Mouse (Mus musculus) midbrain, embryonic 12.5 days (tissue): Measurements from ENCODE around the gene Cacna1c. TPM values are rescaled to one million over a fixed set of nuclear protein-coding genes. Genes with fewer than 3 reads are reported as not detected.

Experiments
- ATAC-seq: fragments of 200-750 bp; cut with Nextera tagmentation; 2 replicates; pipeline ENCODE4 v1.8.0; 2017; ENCODE audit warnings: low read depth, moderate TSS enrichment, moderate library complexity; ENCODE audit not compliant: low FRiP score
- H3K27ac ChIP-seq: fragments of 300-500 bp; sonication (generic); replicated peaks from 2 replicates; pipeline ENCODE4 v1.5.1; 2016; ENCODE audit warnings: mild to moderate bottlenecking
- H3K27me3 ChIP-seq: fragments of 300-500 bp; sonication (generic); 2 replicates; pipeline ENCODE4 v1.6.1; 2016; ENCODE audit warnings: mild to moderate bottlenecking
- H3K36me3 ChIP-seq: fragments of 300-500 bp; sonication (generic); 2 replicates; pipeline ENCODE4 v1.6.1; 2016
- H3K4me1 ChIP-seq: fragments of 300-500 bp; sonication (generic); 2 replicates; pipeline ENCODE4 v1.6.1; 2016
- H3K4me2 ChIP-seq: fragments of 300-500 bp; sonication (generic); replicated peaks from 2 replicates; pipeline ENCODE4 v1.6.1; 2016; ENCODE audit warnings: mild to moderate bottlenecking, moderate library complexity
- H3K4me3 ChIP-seq: fragments of 300-500 bp; sonication (generic); 2 replicates; pipeline ENCODE4 v1.5.1; 2016; ENCODE audit warnings: mild to moderate bottlenecking
- H3K9ac ChIP-seq: fragments of 300-500 bp; sonication (generic); replicated peaks from 2 replicates; pipeline ENCODE4 v1.6.1; 2016; ENCODE audit warnings: mild to moderate bottlenecking, moderate library complexity
- H3K9me3 ChIP-seq: fragments of 300-500 bp; sonication (generic); 2 replicates; pipeline ENCODE4 v1.6.1; 2016; ENCODE audit warnings: mild to moderate bottlenecking
- WGBS: fragments of 180-500 bp; shearing (Covaris S2); methylation state at CpG from one replicate; pipeline ENCODE4 v1.1.7; 2016; 5-methylcytosine and 5-hydroxymethylcytosine counted together
- polyA plus RNA-seq: library from polyadenylated mRNA; unstranded; fragments of >200 nt; fragmentation: Nextera tagmentation; extraction: Ambion mirVana; gene quantifications from 2 replicates; pipeline ENCODE4 v1.2.1, GENCODE M21; 2016

Gene Cacna1c
- polyA plus RNA-seq, 1 experiment from 2014 or later: 5.1 TPM

GRCm38 (mm10) chr6:119182211-119182610, 14.0 kb downstream of the Cacna1c start:
- Histone ChIP-seq H3K9me3 (no peaks in the 10 kb centered on the region), H3K4me2 (no peak overlapping the region), H3K9ac (no peak overlapping the region), H3K4me1 (peaks cover 14% of the 10 kb centered on the region), H3K36me3 (peaks cover 14% of the 10 kb centered on the region), H3K4me3 (no peak overlapping the region), H3K27ac (no peak overlapping the region), H3K27me3 (no peaks in the 10 kb centered on the region)
- 94% methylated on average over 9 of the region's 9 CpGs for WGBS
- ATAC-seq: no peak

GRCm38 (mm10) chr6:119180188-119180587, 16.0 kb downstream of the Cacna1c start:
- Histone ChIP-seq H3K4me2 (no peak overlapping the region), H3K9me3 (no peaks in the 10 kb centered on the region), H3K4me1 (peaks cover 30% of the 10 kb centered on the region), H3K27ac (no peak overlapping the region), H3K9ac (no peak overlapping the region), H3K4me3 (no peak overlapping the region), H3K27me3 (no peaks in the 10 kb centered on the region), H3K36me3 (peaks cover 14% of the 10 kb centered on the region)
- 89% methylated on average over 2 of the region's 2 CpGs for WGBS
- no peak for ATAC-seq

GRCm38 (mm10) chr6:119177101-119177500, 19.1 kb downstream of the Cacna1c start:
- Histone ChIP-seq H3K4me3 (no peak overlapping the region), H3K4me1 (peaks cover 24% of the 10 kb centered on the region), H3K9me3 (no peaks in the 10 kb centered on the region), H3K4me2 (peak overlapping the region; percentile 72), H3K36me3 (0 out of 2 replicates have a peak, but pooled peaks cover 4% of the 10 kb centered on the region), H3K27ac (peak overlapping the region; percentile 44), H3K27me3 (no peaks in the 10 kb centered on the region), H3K9ac (no peak overlapping the region)
- ATAC-seq: no peak
- WGBS: 54% methylated on average over 8 of the region's 8 CpGs

- H3K36me3 ChIP-seq: 0 out of 2 replicates have a peak, but pooled peaks cover 3% of the 10 kb centered on the region
- WGBS: 74% methylated on average over 7 of the region's 7 CpGs
- H3K9me3 ChIP-seq: no peaks in the 10 kb centered on the region
- H3K4me1 ChIP-seq: peaks cover 24% of the 10 kb centered on the region
- no peak overlapping the region for H3K27ac ChIP-seq
- H3K4me3 ChIP-seq: peak overlapping the region; percentile 89
- peak overlapping the region; percentile 72 for H3K4me2 ChIP-seq
- H3K9ac ChIP-seq: peak overlapping the region; percentile 85; the same call in 1 of the 2 replicates
- no peaks in the 10 kb centered on the region for H3K27me3 ChIP-seq
- no peak for ATAC-seq
Measured at GRCm38 (mm10) chr6:119176103-119176502, 20.1 kb downstream of the Cacna1c start.

- WGBS: under 1% methylated on average over 65 of the region's 65 CpGs
- peak within 1 kb of the TSS; percentile 85 for H3K9ac ChIP-seq
- peak within 1 kb of the TSS; percentile 89 for H3K4me3 ChIP-seq
- H3K27ac ChIP-seq: peak within 1 kb of the TSS; percentile 93
- H3K36me3 ChIP-seq: 0 out of 2 replicates have a peak, but pooled peaks cover 2% of the 10 kb centered on the region
- ATAC-seq: peak; percentile 91
- H3K9me3 ChIP-seq: no peaks in the 10 kb centered on the region
- peaks cover 24% of the 10 kb centered on the region for H3K4me1 ChIP-seq
- H3K4me2 ChIP-seq: peak within 1 kb of the TSS; percentile 72
- no peaks in the 10 kb centered on the region for H3K27me3 ChIP-seq
Measured at GRCm38 (mm10) chr6:119175078-119175853, 21.0 kb downstream of the Cacna1c start, which contains the start of gene Dcp1b. Gene Dcp1b (plus strand): TSS chr6:119175253.

- H3K9me3 ChIP-seq: no peaks in the 10 kb centered on the region
- no peaks in the 10 kb centered on the region for H3K36me3 ChIP-seq
- H3K9ac ChIP-seq: peak overlapping the region; percentile 29; the same call in 1 of the 2 replicates
- peak overlapping the region; percentile 72 for H3K4me2 ChIP-seq
- WGBS: 52% methylated on average over 12 of the region's 12 CpGs
- peak overlapping the region; percentile 89 for H3K4me3 ChIP-seq
- H3K4me1 ChIP-seq: peaks cover 24% of the 10 kb centered on the region
- no peak overlapping the region for H3K27ac ChIP-seq
- no peak for ATAC-seq
- H3K27me3 ChIP-seq: no peaks in the 10 kb centered on the region
Measured at GRCm38 (mm10) chr6:119174307-119175074, 21.7 kb downstream of the Cacna1c start.

- no peak overlapping the region for H3K4me2 ChIP-seq
- no peak overlapping the region for H3K4me3 ChIP-seq
- H3K9me3 ChIP-seq: no peaks in the 10 kb centered on the region
- no peaks in the 10 kb centered on the region for H3K27me3 ChIP-seq
- H3K36me3 ChIP-seq: no peaks in the 10 kb centered on the region
- H3K9ac ChIP-seq: no peak overlapping the region
- no peaks in the 10 kb centered on the region for H3K4me1 ChIP-seq
- no peak for ATAC-seq
- no peak overlapping the region for H3K27ac ChIP-seq
Measured at GRCm38 (mm10) chr6:119165677-119166076, 30.5 kb downstream of the Cacna1c start.

GRCm38 (mm10) chr6:119145109-119145508, 51.1 kb downstream of the Cacna1c start:
- no peaks in the 10 kb centered on the region for H3K27me3 ChIP-seq
- H3K36me3 ChIP-seq: no peaks in the 10 kb centered on the region
- no peaks in the 10 kb centered on the region for H3K9me3 ChIP-seq
- H3K4me3 ChIP-seq: no peak overlapping the region
- no peak overlapping the region for H3K9ac ChIP-seq
- no peak overlapping the region for H3K4me2 ChIP-seq
- H3K4me1 ChIP-seq: no peaks in the 10 kb centered on the region
- no peak overlapping the region for H3K27ac ChIP-seq
- ATAC-seq: no peak
- 65% methylated on average over 4 of the region's 4 CpGs for WGBS

GRCm38 (mm10) chr6:119139561-119139960, 56.7 kb downstream of the Cacna1c start:
- no peak overlapping the region for H3K9ac ChIP-seq
- H3K36me3 ChIP-seq: no peaks in the 10 kb centered on the region
- H3K27ac ChIP-seq: no peak overlapping the region
- WGBS: 82% methylated on average over 7 of the region's 7 CpGs
- no peak overlapping the region for H3K4me2 ChIP-seq
- H3K27me3 ChIP-seq: no peaks in the 10 kb centered on the region
- no peaks in the 10 kb centered on the region for H3K4me1 ChIP-seq
- no peak overlapping the region for H3K4me3 ChIP-seq
- no peaks in the 10 kb centered on the region for H3K9me3 ChIP-seq
- ATAC-seq: no peak

- H3K9me3 ChIP-seq: no peaks in the 10 kb centered on the region
- H3K27me3 ChIP-seq: no peaks in the 10 kb centered on the region
- no peak for ATAC-seq
- H3K36me3 ChIP-seq: no peaks in the 10 kb centered on the region
- H3K27ac ChIP-seq: no peak overlapping the region
- H3K4me2 ChIP-seq: no peak overlapping the region
- 87% methylated on average over 10 of the region's 10 CpGs for WGBS
- no peak overlapping the region for H3K9ac ChIP-seq
- no peak overlapping the region for H3K4me3 ChIP-seq
- no peaks in the 10 kb centered on the region for H3K4me1 ChIP-seq
Measured at GRCm38 (mm10) chr6:119137768-119138167, 58.5 kb downstream of the Cacna1c start.

- Histone ChIP-seq H3K4me1 (no peaks in the 10 kb centered on the region), H3K4me2 (no peak overlapping the region), H3K27me3 (no peaks in the 10 kb centered on the region), H3K9me3 (no peaks in the 10 kb centered on the region), H3K4me3 (no peak overlapping the region), H3K27ac (no peak overlapping the region), H3K9ac (no peak overlapping the region), H3K36me3 (no peaks in the 10 kb centered on the region)
- no peak for ATAC-seq
- whole genome bisulfite sequencing: 91% methylated on average over 4 of the region's 4 CpGs
Measured at GRCm38 (mm10) chr6:119132863-119133262, 63.4 kb downstream of the Cacna1c start.

- no peaks in the 10 kb centered on the region for H3K36me3 ChIP-seq
- ATAC-seq: no peak
- H3K4me2 ChIP-seq: no peak overlapping the region
- H3K27me3 ChIP-seq: no peaks in the 10 kb centered on the region
- 82% methylated on average over 8 of the region's 8 CpGs for WGBS
- H3K4me1 ChIP-seq: no peaks in the 10 kb centered on the region
- H3K9ac ChIP-seq: no peak overlapping the region
- no peaks in the 10 kb centered on the region for H3K9me3 ChIP-seq
- no peak overlapping the region for H3K4me3 ChIP-seq
- no peak overlapping the region for H3K27ac ChIP-seq
Measured at GRCm38 (mm10) chr6:119132111-119132735, 64.0 kb downstream of the Cacna1c start.
